Mouse (Mus musculus): ENCODE measurements around the gene Gm5426. TPM values are rescaled to one million over a fixed set of nuclear protein-coding genes. Genes with fewer than 3 reads are reported as not detected.

The Gm5426 gene
- polyA plus RNA-seq (2014; fragmentation: Illumina TruSeq; extraction: RNeasy Lipid Tissue Mini Kit (QIAGEN cat#74804); ENCODE audit: low read depth, low replicate concordance): not detected

GRCm38 (mm10) chr10:96136451-96136850, at the start of gene Gm5426:
Gene Gm5426, plus strand, starts transcription at chr10:96136603.

Other genes starting within 250 kb of the Gm5426 start
- gene Eea1, start 196.0 kb upstream of the Gm5426 start, polyA plus RNA-seq (2014; fragmentation: Illumina TruSeq; extraction: RNeasy Lipid Tissue Mini Kit (QIAGEN cat#74804); ENCODE audit: low read depth, low replicate concordance): 24.3 TPM

All from testis, adult 10 weeks (tissue).